Mouse (Mus musculus) midbrain, embryonic 15.5 days (tissue): Measurements from ENCODE around the gene Zbtb6. TPM values are rescaled to one million over a fixed set of nuclear protein-coding genes. Genes with fewer than 3 reads are reported as not detected.
A peak's percentile ranks its signal among the peaks of the same experiment; 100 is the strongest.

Experiments used
- ATAC-seq: fragments of 200-750 bp; cut with Nextera tagmentation; replicated peaks from 2 replicates; pipeline ENCODE4 v1.8.0; 2017; ENCODE audit warnings: moderate TSS enrichment
- H3K27ac ChIP-seq: fragments of 300-500 bp; sonication (generic); 2 replicates; pipeline ENCODE4 v1.5.1; 2015; ENCODE audit warnings: mild to moderate bottlenecking, inconsistent platforms
- H3K27me3 ChIP-seq: fragments of 300-500 bp; sonication (generic); replicated peaks from 2 replicates; pipeline ENCODE4 v1.6.1; 2015; ENCODE audit warnings: inconsistent platforms
- H3K36me3 ChIP-seq: fragments of 300-500 bp; sonication (generic); replicated peaks from 2 replicates; pipeline ENCODE4 v1.6.1; 2015; ENCODE audit warnings: inconsistent platforms
- H3K4me1 ChIP-seq: fragments of 300-500 bp; sonication (generic); 2 replicates; pipeline ENCODE4 v1.6.1; 2015; ENCODE audit warnings: inconsistent platforms
- H3K4me2 ChIP-seq: fragments of 300-500 bp; sonication (generic); 2 replicates; pipeline ENCODE4 v1.6.1; 2015; ENCODE audit warnings: inconsistent platforms, mild to moderate bottlenecking, moderate library complexity
- H3K4me3 ChIP-seq: fragments of 300-500 bp; sonication (generic); 2 replicates; pipeline ENCODE4 v1.5.1; 2015; ENCODE audit warnings: mild to moderate bottlenecking, inconsistent platforms
- H3K9ac ChIP-seq: fragments of 300-500 bp; sonication (generic); 2 replicates; pipeline ENCODE4 v1.6.1; 2015; ENCODE audit warnings: mild to moderate bottlenecking, inconsistent platforms
- H3K9me3 ChIP-seq: fragments of 300-500 bp; sonication (generic); 2 replicates; pipeline ENCODE4 v1.6.1; 2016; ENCODE audit warnings: inconsistent platforms
- WGBS: fragments of 180-500 bp; shearing (Covaris S2); methylation state at CpG from one replicate; pipeline ENCODE4 v1.1.7; 2015; ENCODE audit warnings: mixed read lengths; 5-methylcytosine and 5-hydroxymethylcytosine counted together
- polyA plus RNA-seq: library from polyadenylated mRNA; unstranded; fragments of >200 nt; fragmentation: Nextera tagmentation; extraction: Ambion mirVana; gene quantifications from 2 replicates; pipeline ENCODE4 v1.2.1, GENCODE M21; 2015

Gene Zbtb6
- polyA plus RNA-seq, 1 experiment from 2014 or later: 17.5 TPM

- H3K9me3 ChIP-seq: no peaks in the 10 kb centered on the region
- ATAC-seq: peak; percentile 97
- H3K4me2 ChIP-seq: peak overlapping the region; percentile 80
- peak overlapping the region; percentile 96 for H3K27ac ChIP-seq
- WGBS: under 1% methylated on average over 38 of the region's 38 CpGs
- H3K27me3 ChIP-seq: no peaks in the 10 kb centered on the region
- H3K9ac ChIP-seq: peak overlapping the region; percentile 76
- H3K4me1 ChIP-seq: peaks cover 21% of the 10 kb centered on the region
- H3K36me3 ChIP-seq: peaks cover 7% of the 10 kb centered on the region; the same call in 1 of the 2 replicates
- H3K4me3 ChIP-seq: peak overlapping the region; percentile 74
Measured at GRCm38 (mm10) chr2:37430593-37431464, 12.1 kb downstream of the Zbtb6 start.

GRCm38 (mm10) chr2:37423671-37424070 lies 19.3 kb downstream of the Zbtb6 start:
- Histone ChIP-seq H3K9ac (no peak overlapping the region), H3K27ac (0 out of 2 replicates have a peak overlapping the region, but pooled peaks have one; percentile 6), H3K4me1 (peaks cover 24% of the 10 kb centered on the region), H3K9me3 (no peaks in the 10 kb centered on the region), H3K27me3 (no peaks in the 10 kb centered on the region), H3K36me3 (peaks cover 2% of the 10 kb centered on the region; the same call in 1 of the 2 replicates), H3K4me2 (no peak overlapping the region), H3K4me3 (no peak overlapping the region)
- WGBS: 46% methylated on average over 3 of the region's 3 CpGs
- ATAC-seq: no peak

- ATAC-seq: peak; percentile 98
- Histone ChIP-seq H3K4me2 (peak within 1 kb of the TSS; percentile 77), H3K27me3 (no peaks in the 10 kb centered on the region), H3K4me1 (peaks cover 24% of the 10 kb centered on the region), H3K27ac (peak within 1 kb of the TSS; percentile 95), H3K36me3 (no peaks in the 10 kb centered on the region), H3K9ac (peak within 1 kb of the TSS; percentile 99), H3K9me3 (no peaks in the 10 kb centered on the region), H3K4me3 (peak within 1 kb of the TSS; percentile 93)
- WGBS: under 1% methylated on average over 65 of the region's 75 CpGs
Measured at GRCm38 (mm10) chr2:37422306-37423304, 20.4 kb downstream of the Zbtb6 start, which contains the start of gene Rc3h2. Gene Rc3h2, minus strand, starts transcription at chr2:37422903.

DNA sequence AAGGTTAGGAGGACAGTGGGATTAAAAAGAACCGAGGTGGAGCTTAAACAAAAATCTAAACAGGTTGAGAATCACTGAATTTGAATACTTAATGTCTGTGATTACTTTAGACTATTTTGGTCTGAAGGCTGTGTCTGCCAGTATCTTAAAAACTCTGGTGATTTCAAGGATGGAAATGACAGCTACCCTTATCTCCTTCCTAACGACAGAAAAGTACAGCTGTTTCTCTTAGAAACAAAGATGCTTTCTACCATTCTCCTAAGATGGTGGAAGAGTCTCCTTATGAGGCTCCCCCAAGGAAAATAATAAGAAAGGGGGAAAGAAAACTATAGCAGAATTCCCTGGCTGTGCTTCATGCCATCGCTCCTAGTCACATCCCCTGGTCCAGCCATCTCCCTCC lies 21.1 kb downstream of the Zbtb6 start:
- H3K9me3 ChIP-seq: no peaks in the 10 kb centered on the region
- no peaks in the 10 kb centered on the region for H3K27me3 ChIP-seq
- H3K36me3 ChIP-seq: no peaks in the 10 kb centered on the region
- H3K4me3 ChIP-seq: peak overlapping the region; percentile 93
- peak overlapping the region; percentile 77 for H3K4me2 ChIP-seq
- peak overlapping the region; percentile 99 for H3K9ac ChIP-seq
- 4% methylated on average over 3 of the region's 3 CpGs for WGBS
- peak overlapping the region; percentile 95 for H3K27ac ChIP-seq
- ATAC-seq: no peak
- peaks cover 24% of the 10 kb centered on the region for H3K4me1 ChIP-seq

DNA sequence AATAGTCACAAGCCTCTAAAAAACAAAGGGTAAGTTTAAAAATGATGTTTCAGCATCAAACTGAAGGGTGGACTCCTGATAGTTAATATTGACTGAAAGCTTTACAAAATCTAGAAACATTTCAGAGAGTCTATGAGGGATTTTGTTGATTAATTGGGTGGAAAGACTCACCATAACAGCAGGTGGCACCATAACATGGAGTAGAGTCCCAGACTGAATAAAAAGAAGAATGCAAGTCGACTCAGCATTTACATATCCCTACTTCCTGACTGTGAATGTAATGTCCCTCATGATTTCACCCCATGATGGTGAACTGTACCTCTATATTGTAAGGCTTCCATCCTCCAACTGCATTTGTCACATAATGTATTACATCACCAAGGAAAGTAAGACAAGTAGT lies 47.4 kb downstream of the Zbtb6 start:
- no peak overlapping the region for H3K27ac ChIP-seq
- H3K9me3 ChIP-seq: no peaks in the 10 kb centered on the region
- H3K9ac ChIP-seq: no peak overlapping the region
- H3K4me3 ChIP-seq: no peak overlapping the region
- no peak for ATAC-seq
- peaks cover 21% of the 10 kb centered on the region for H3K36me3 ChIP-seq
- H3K4me1 ChIP-seq: no peaks in the 10 kb centered on the region
- 57% methylated on average over 1 of the region's 1 CpGs for WGBS
- no peaks in the 10 kb centered on the region for H3K27me3 ChIP-seq
- H3K4me2 ChIP-seq: no peak overlapping the region

- no peak overlapping the region for H3K4me2 ChIP-seq
- peaks cover 22% of the 10 kb centered on the region for H3K36me3 ChIP-seq
- ATAC-seq: no peak
- H3K27ac ChIP-seq: no peak overlapping the region
- no peak overlapping the region for H3K9ac ChIP-seq
- WGBS: 97% methylated on average over 9 of the region's 9 CpGs
- no peaks in the 10 kb centered on the region for H3K9me3 ChIP-seq
- no peaks in the 10 kb centered on the region for H3K4me1 ChIP-seq
- no peak overlapping the region for H3K4me3 ChIP-seq
- H3K27me3 ChIP-seq: no peaks in the 10 kb centered on the region
Measured at GRCm38 (mm10) chr2:37382921-37383320, 60.0 kb downstream of the Zbtb6 start.

DNA sequence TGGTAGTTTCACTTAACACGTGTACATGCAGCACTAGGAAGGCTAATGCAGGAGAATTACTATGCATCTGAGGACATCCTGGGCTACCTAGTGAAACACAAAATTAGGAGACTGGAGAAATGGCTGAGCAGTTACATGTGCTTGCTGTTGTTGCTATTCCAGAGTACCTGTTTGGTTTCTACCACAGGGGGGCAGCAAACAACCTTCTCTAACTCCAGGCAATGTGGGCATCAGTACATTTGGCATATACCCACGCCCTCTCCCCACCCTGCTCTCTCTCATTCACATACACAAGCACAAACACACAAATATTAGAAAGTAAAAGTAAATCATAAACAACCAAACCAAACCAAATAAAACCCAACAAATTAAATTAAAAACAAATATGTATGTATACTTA lies 62.8 kb downstream of the Zbtb6 start:
- H3K36me3 ChIP-seq: peaks cover 34% of the 10 kb centered on the region
- ATAC-seq: no peak

DNA sequence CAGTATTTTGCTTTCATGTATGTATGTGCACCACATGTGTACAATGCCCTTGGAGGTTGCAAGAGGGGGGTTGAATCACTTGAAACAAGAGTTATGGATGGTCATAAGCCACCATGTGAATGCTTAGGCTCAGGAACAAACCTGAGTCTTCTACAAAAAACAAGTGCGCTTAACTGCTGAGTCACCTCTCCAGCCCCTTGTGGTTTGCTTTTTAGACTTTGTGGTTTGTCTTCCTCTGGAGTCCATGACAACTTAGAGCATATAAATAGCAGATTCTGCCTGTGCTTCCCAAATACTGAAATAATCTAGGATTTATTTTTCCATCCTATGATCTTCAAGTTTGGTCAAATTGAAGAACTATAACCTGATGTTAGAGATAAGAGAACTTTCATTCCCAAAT lies 67.0 kb downstream of the Zbtb6 start:
- H3K9ac ChIP-seq: no peak overlapping the region
- no peak overlapping the region for H3K4me3 ChIP-seq
- peaks cover 18% of the 10 kb centered on the region for H3K36me3 ChIP-seq
- H3K9me3 ChIP-seq: no peaks in the 10 kb centered on the region
- ATAC-seq: no peak
- WGBS: 98% methylated on average over 1 of the region's 1 CpGs
- H3K27me3 ChIP-seq: no peaks in the 10 kb centered on the region
- H3K4me2 ChIP-seq: no peak overlapping the region
- no peaks in the 10 kb centered on the region for H3K4me1 ChIP-seq
- H3K27ac ChIP-seq: no peak overlapping the region

More for the DNA sequence above, 62.8 kb downstream of the Zbtb6 start:
- 82% methylated on average over 2 of the region's 2 CpGs for WGBS
- Histone ChIP-seq H3K9ac (no peak overlapping the region), H3K27me3 (no peaks in the 10 kb centered on the region), H3K4me2 (no peak overlapping the region), H3K27ac (no peak overlapping the region), H3K4me1 (no peaks in the 10 kb centered on the region), H3K4me3 (no peak overlapping the region), H3K9me3 (no peaks in the 10 kb centered on the region)

Other genes with a start within 250 kb of the Zbtb6 start
- gene Olfr366, start 231.6 kb downstream of the Zbtb6 start, polyA plus RNA-seq: not detected in 2 replicates
- not detected in 2 replicates for gene Olfr368, start 116.7 kb downstream of the Zbtb6 start, polyA plus RNA-seq
- 53.0 and 53.6 TPM in 2 replicates for gene Pdcl, start 83.8 kb downstream of the Zbtb6 start, polyA plus RNA-seq
- 20.6 and 21.7 TPM in 2 replicates for gene Rc3h2, start 20.3 kb downstream of the Zbtb6 start, polyA plus RNA-seq
- 7.5 and 7.7 TPM in 2 replicates for gene Zbtb26, start within 50 bp of the Zbtb6 start, polyA plus RNA-seq
- 51.6 and 52.7 TPM in 2 replicates for gene Rabgap1, start 108 bp upstream of the Zbtb6 start, polyA plus RNA-seq
- 16.3 and 18.5 TPM in 2 replicates for gene Gpr21, start 73.2 kb upstream of the Zbtb6 start, polyA plus RNA-seq